Mouse (Mus musculus): ENCODE data around the gene Pla1a. TPM values are rescaled to one million over a fixed set of nuclear protein-coding genes. Genes with fewer than 3 reads are reported as not detected.
A peak's percentile ranks its signal among the peaks of the same experiment; 100 is the strongest.

The Pla1a gene
- polyA plus RNA-seq, 1 experiment from 2014 or later = 0.31 TPM

DNA sequence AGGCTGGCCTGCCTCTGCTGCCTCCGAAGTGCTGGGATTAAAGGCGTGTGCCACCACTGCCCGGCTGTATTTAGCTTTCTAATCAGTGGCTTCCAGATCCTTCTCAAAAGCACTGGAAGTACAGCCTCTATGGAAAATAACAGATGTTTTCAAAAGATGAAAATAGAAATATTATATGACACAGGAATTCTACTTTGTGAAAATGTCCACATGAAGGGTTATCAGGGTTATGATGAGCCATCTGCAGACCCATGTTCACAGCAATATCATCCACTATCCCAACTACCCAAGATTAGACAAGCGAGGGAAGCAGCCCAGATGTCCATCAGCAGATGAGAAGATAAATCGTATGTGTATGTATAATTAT is 39.5 kb upstream of the Pla1a start:
- no peak overlapping the region for H3K4me3 ChIP-seq (ENCODE audit: low read length)
- no peak for ATAC-seq (ENCODE audit: low read depth)
- no peaks in the 10 kb centered on the region for H3K36me3 ChIP-seq (ENCODE audit: control insufficient read depth, insufficient read depth, low read length)
- H3K9ac ChIP-seq (ENCODE audit: low read length) = no peak overlapping the region
- no peak overlapping the region for H3K4me2 ChIP-seq (ENCODE audit: low read depth, low read length)
- H3K4me1 ChIP-seq (replicated peaks; ENCODE audit: control insufficient read depth, insufficient read depth, low read length) = peaks cover 4% of the 10 kb centered on the region
- H3K27ac ChIP-seq (ENCODE audit: low read length) = no peak overlapping the region
- WGBS = 84% methylated on average over 5 of the region's 5 CpGs
- no peaks in the 10 kb centered on the region for H3K27me3 ChIP-seq (ENCODE audit: control insufficient read depth, insufficient read depth, low read depth, low read length)
- H3K9me3 ChIP-seq (ENCODE audit: control insufficient read depth, low read length) = no peaks in the 10 kb centered on the region

DNA sequence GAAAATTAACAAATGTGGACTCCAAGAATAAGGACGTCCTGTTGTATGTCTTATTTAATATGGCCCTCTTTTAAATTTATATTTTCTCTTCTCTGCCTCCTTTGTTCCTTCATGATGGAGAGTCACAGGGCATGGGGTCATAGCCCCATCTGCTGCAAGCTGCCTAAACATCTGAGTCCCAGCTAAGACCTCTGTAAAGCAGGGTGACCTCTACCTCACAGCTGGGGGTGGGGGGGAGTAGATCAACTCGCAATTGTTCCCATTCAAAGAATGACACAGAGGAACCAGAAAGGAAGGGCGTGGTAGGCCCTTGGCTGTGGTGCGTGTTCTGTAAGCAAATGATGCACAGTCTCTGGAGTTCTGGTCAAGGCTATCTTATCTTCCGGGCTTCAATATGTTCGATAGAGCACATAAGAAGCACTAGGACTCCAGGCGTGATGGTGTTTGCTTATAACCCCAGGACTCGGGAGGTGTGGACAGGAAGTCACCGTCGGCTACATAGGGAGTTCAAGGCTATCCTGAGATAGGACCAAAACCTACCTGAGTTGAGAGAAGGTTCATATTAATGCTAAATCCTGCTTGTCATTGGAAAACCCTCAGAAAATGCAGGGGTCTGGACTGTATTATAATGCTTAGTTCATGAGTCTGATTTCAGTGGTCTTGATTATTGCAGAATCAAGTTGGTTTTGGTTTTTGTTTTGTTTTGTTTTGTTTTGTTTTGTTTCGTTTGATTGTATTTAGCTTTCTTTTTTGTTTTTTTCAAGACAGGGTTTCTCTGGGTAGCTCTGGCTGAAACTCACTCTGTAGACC is 39.0 kb upstream of the Pla1a start:
- H3K36me3 ChIP-seq (ENCODE audit: control insufficient read depth, insufficient read depth, low read length) = no peaks in the 10 kb centered on the region
- H3K27me3 ChIP-seq (ENCODE audit: control insufficient read depth, insufficient read depth, low read depth, low read length) = no peaks in the 10 kb centered on the region
- H3K4me1 ChIP-seq (replicated peaks; ENCODE audit: control insufficient read depth, insufficient read depth, low read length) = peaks cover 1% of the 10 kb centered on the region
- no peak for ATAC-seq (ENCODE audit: low read depth)
- no peaks in the 10 kb centered on the region for H3K9me3 ChIP-seq (ENCODE audit: control insufficient read depth, low read length)
- H3K4me2 ChIP-seq (ENCODE audit: low read depth, low read length) = no peak overlapping the region
- no peak overlapping the region for H3K27ac ChIP-seq (ENCODE audit: low read length)
- no peak overlapping the region for H3K4me3 ChIP-seq (ENCODE audit: low read length)
- WGBS = 71% methylated on average over 11 of the region's 11 CpGs
- H3K9ac ChIP-seq (ENCODE audit: low read length) = no peak overlapping the region

DNA sequence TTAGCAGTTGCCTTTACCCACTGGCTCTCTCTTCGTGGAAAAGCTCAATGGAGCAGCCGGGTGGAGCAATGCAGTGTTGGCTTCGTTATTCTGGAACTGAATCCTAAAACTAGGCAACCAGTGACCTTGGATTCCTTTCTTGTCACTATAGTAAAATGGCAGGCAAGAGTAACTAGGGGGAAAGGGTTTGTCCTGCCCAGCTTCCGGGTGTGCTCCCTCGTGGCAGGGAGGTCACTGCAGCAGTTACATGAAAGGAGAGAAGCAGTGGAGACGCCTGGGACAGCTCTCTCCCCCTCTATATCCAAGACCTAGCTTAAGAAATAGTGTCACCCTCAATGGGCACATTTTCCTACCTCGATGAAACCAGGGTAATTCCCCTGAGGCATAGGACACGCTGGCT is 36.5 kb upstream of the Pla1a start:
- 78% methylated on average over 8 of the region's 8 CpGs for WGBS
- Histone ChIP-seq H3K27ac (ENCODE audit: low read length) (no peak overlapping the region), H3K36me3 (ENCODE audit: control insufficient read depth, insufficient read depth, low read length) (no peaks in the 10 kb centered on the region), H3K27me3 (ENCODE audit: control insufficient read depth, insufficient read depth, low read depth, low read length) (no peaks in the 10 kb centered on the region), H3K4me2 (ENCODE audit: low read depth, low read length) (no peak overlapping the region), H3K4me1 (replicated peaks; ENCODE audit: control insufficient read depth, insufficient read depth, low read length) (no peaks in the 10 kb centered on the region), H3K9ac (ENCODE audit: low read length) (no peak overlapping the region), H3K9me3 (ENCODE audit: control insufficient read depth, low read length) (no peaks in the 10 kb centered on the region), H3K4me3 (ENCODE audit: low read length) (no peak overlapping the region)
- ATAC-seq (ENCODE audit: low read depth) = no peak

DNA sequence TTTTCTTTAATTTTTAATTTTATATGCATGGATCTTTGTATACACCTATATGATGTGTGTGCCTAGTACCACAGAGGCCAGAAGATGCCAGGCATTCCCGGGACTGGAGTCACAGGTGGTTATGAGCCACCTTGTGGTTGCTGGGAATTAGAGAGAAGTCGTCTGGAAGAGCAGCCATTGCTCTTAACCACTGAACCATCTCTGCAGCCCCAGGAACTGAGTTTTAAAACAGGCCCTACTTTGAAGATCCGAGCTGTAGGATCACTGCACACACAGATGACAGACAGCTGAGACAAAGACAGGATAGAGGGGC is 35.7 kb upstream of the Pla1a start:
- Histone ChIP-seq H3K4me1 (replicated peaks; ENCODE audit: control insufficient read depth, insufficient read depth, low read length) (no peaks in the 10 kb centered on the region), H3K27me3 (ENCODE audit: control insufficient read depth, insufficient read depth, low read depth, low read length) (no peaks in the 10 kb centered on the region), H3K4me2 (ENCODE audit: low read depth, low read length) (no peak overlapping the region), H3K27ac (ENCODE audit: low read length) (no peak overlapping the region), H3K4me3 (ENCODE audit: low read length) (no peak overlapping the region), H3K9me3 (ENCODE audit: control insufficient read depth, low read length) (no peaks in the 10 kb centered on the region), H3K36me3 (ENCODE audit: control insufficient read depth, insufficient read depth, low read length) (no peaks in the 10 kb centered on the region), H3K9ac (ENCODE audit: low read length) (no peak overlapping the region)
- 27% methylated on average over 3 of the region's 3 CpGs for WGBS
- ATAC-seq (ENCODE audit: low read depth) = no peak

DNA sequence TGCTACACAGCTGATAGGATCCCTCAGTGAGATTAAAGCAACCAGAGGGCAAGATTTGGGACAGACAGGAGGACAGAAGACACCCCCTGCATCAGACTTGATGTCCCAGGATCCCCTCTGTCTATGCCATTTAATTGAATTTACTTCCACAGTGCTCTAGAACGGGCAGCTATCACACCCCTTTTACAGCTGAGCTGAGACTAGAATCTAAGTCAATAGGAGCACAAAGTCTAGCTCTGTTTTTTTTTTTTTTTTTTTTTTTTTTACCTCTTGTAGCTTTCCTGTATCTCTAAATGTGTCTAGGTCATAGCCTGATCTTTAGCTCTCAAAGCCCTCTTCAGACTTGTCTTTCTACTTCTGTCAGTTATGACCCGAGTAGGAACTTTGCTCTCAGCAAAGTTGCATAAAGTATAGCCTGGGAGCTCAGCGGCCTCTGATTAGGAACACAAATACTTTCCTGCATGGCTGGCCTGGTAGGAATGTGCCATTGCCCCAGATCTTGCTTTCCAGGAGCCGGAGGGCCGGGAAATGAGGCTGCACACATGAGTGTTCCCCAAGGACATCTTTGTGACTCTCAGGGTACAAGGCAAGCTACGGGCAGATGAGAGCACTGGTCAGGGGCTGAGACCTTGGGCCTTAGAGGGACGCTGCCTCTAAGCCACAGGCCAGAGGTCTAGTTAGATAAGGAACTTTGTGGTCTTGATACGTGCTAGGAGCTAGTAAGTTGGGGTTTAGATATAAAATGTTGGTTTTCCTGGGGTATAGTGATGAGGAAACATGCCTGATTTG is 35.2 kb upstream of the Pla1a start:
- Histone ChIP-seq H3K9me3 (ENCODE audit: control insufficient read depth, low read length) (no peaks in the 10 kb centered on the region), H3K27me3 (ENCODE audit: control insufficient read depth, insufficient read depth, low read depth, low read length) (no peaks in the 10 kb centered on the region), H3K9ac (ENCODE audit: low read length) (no peak overlapping the region), H3K27ac (ENCODE audit: low read length) (no peak overlapping the region), H3K36me3 (ENCODE audit: control insufficient read depth, insufficient read depth, low read length) (no peaks in the 10 kb centered on the region), H3K4me1 (replicated peaks; ENCODE audit: control insufficient read depth, insufficient read depth, low read length) (no peaks in the 10 kb centered on the region), H3K4me2 (ENCODE audit: low read depth, low read length) (no peak overlapping the region), H3K4me3 (ENCODE audit: low read length) (no peak overlapping the region)
- ATAC-seq (ENCODE audit: low read depth) = no peak
- 68% methylated on average over 8 of the region's 8 CpGs for WGBS

DNA sequence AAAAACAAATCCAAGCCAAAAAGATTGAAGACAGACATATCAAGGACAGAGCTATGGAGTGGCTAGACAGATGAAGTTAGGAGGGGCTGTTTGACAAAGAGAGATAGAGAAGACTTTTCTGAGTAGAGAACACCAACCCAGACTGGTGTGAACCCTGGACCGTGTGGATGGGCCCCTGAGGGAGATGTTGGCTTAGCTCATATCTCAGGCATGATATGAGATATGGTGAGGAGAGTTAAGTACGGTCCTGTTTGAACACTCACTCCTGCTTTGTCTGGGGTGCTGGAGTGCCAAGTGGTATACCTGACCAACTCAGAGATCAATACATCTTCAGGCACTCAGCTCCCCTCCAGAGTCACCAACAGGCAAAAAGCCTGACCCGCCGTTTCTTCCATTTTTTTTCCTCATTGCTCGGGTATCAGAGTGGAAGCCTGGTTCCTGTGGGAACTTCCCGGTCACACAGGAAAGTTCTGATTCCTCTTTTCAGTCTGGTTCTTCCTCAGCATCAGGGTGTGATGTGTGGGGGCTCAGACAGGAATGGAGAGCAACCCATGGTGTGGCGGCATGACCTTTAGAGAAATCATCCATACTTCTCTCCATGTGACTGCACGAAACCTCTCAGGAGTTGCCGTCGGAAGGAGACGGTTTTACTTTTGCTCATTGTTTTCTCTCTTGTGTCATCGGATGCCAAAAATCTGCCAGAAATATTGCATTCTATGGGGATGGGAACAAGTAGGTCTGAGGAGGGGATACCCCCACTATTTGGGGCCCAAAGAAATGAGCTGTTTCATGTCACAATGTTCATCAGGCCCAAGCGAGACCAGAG is 34.4 kb upstream of the Pla1a start:
- Histone ChIP-seq H3K4me2 (ENCODE audit: low read depth, low read length) (no peak overlapping the region), H3K9ac (ENCODE audit: low read length) (no peak overlapping the region), H3K9me3 (ENCODE audit: control insufficient read depth, low read length) (no peaks in the 10 kb centered on the region), H3K27me3 (ENCODE audit: control insufficient read depth, insufficient read depth, low read depth, low read length) (no peaks in the 10 kb centered on the region), H3K4me3 (ENCODE audit: low read length) (no peak overlapping the region), H3K27ac (ENCODE audit: low read length) (no peak overlapping the region), H3K36me3 (ENCODE audit: control insufficient read depth, insufficient read depth, low read length) (no peaks in the 10 kb centered on the region), H3K4me1 (replicated peaks; ENCODE audit: control insufficient read depth, insufficient read depth, low read length) (no peaks in the 10 kb centered on the region)
- no peak for ATAC-seq (ENCODE audit: low read depth)
- 77% methylated on average over 13 of the region's 13 CpGs for WGBS

DNA sequence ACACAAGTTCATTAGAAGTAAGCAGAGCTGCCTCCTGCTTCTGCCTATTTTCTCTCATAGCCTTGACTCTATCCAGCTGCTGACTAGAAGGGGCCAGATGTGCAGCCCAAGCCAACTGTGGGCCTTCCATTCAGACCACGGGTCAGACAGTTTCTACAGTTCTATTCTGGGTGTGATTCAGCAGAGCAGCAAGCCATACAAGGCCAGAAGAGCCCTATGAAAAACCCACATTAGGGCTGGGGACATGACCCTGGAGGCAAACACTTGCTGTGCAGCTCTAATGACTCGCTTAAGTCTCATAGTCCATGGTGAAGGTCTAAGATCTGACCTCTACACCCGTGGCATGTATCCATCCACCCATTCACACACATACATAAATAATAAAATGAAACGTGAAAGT is 33.1 kb upstream of the Pla1a start:
- no peak overlapping the region for H3K4me3 ChIP-seq (ENCODE audit: low read length)
- H3K4me2 ChIP-seq (ENCODE audit: low read depth, low read length) = no peak overlapping the region
- WGBS = 78% methylated on average over 4 of the region's 4 CpGs
- no peaks in the 10 kb centered on the region for H3K36me3 ChIP-seq (ENCODE audit: control insufficient read depth, insufficient read depth, low read length)
- H3K27me3 ChIP-seq (ENCODE audit: control insufficient read depth, insufficient read depth, low read depth, low read length) = no peaks in the 10 kb centered on the region
- H3K9ac ChIP-seq (ENCODE audit: low read length) = no peak overlapping the region
- H3K4me1 ChIP-seq (replicated peaks; ENCODE audit: control insufficient read depth, insufficient read depth, low read length) = no peaks in the 10 kb centered on the region
- ATAC-seq (ENCODE audit: low read depth) = no peak
- H3K27ac ChIP-seq (ENCODE audit: low read length) = no peak overlapping the region
- H3K9me3 ChIP-seq (ENCODE audit: control insufficient read depth, low read length) = no peaks in the 10 kb centered on the region

DNA sequence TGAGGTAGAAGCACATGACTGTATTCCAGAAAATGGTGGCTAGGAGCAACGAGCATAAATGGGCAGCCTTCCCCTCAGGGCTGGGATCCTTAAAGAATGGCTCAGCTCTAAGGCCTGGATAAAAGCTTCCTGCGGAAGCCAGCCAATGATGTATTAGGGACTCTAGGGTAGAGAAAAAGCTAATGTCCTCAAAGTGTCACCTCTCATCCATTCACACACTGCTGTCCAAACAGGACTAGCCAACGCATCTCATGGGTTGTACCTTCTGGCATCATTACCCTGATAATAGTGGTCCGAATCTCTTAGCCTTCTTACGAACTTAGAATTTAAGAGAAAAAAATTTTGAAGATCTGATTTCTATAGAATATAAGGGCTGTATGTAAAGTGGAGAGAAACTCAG is 30.4 kb upstream of the Pla1a start:
- no peaks in the 10 kb centered on the region for H3K36me3 ChIP-seq (ENCODE audit: control insufficient read depth, insufficient read depth, low read length)
- H3K9ac ChIP-seq (ENCODE audit: low read length) = no peak overlapping the region
- 82% methylated on average over 5 of the region's 5 CpGs for WGBS
- ATAC-seq (ENCODE audit: low read depth) = no peak
- no peak overlapping the region for H3K27ac ChIP-seq (ENCODE audit: low read length)
- no peak overlapping the region for H3K4me3 ChIP-seq (ENCODE audit: low read length)
- H3K9me3 ChIP-seq (ENCODE audit: control insufficient read depth, low read length) = no peaks in the 10 kb centered on the region
- no peaks in the 10 kb centered on the region for H3K27me3 ChIP-seq (ENCODE audit: control insufficient read depth, insufficient read depth, low read depth, low read length)
- no peaks in the 10 kb centered on the region for H3K4me1 ChIP-seq (replicated peaks; ENCODE audit: control insufficient read depth, insufficient read depth, low read length)
- no peak overlapping the region for H3K4me2 ChIP-seq (ENCODE audit: low read depth, low read length)

DNA sequence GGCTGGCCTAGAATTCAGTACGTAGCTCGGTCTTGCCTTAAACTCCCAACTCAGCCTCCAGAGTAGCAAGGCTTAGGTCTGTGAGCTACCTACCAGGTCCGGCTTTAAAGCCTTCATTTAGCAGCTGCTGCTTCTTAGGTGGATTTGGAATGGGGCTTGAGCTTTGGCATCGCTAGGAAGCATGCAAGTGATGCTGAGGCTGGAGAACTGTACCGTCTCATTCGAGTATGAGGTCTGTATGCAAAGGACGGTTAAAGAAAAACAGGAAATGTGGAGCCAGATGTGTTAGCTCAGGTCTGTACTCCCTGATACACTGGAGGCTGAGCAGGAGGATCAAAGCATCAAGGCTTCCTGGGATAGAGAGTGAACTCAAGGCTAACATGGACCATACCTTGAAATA is 29.2 kb upstream of the Pla1a start:
- WGBS = 68% methylated on average over 7 of the region's 7 CpGs
- Histone ChIP-seq H3K36me3 (ENCODE audit: control insufficient read depth, insufficient read depth, low read length) (no peaks in the 10 kb centered on the region), H3K27me3 (ENCODE audit: control insufficient read depth, insufficient read depth, low read depth, low read length) (no peaks in the 10 kb centered on the region), H3K4me1 (replicated peaks; ENCODE audit: control insufficient read depth, insufficient read depth, low read length) (no peaks in the 10 kb centered on the region), H3K4me3 (ENCODE audit: low read length) (no peak overlapping the region), H3K9ac (ENCODE audit: low read length) (peak overlapping the region; percentile 32; the same call in 1 of the 2 replicates), H3K9me3 (ENCODE audit: control insufficient read depth, low read length) (no peaks in the 10 kb centered on the region), H3K27ac (ENCODE audit: low read length) (no peak overlapping the region), H3K4me2 (ENCODE audit: low read depth, low read length) (no peak overlapping the region)
- no peak for ATAC-seq (ENCODE audit: low read depth)
